Mouse (Mus musculus) thymus, adult 2 months (tissue): ENCODE data around the gene Tfpt.

Experiments
- CTCF ChIP-seq: fragments of 200-500 bp; IDR thresholded peaks from 2 replicates; pipeline ENCODE4 v1.5.1; 2012; ENCODE audit warnings: mild to moderate bottlenecking, control low read depth, low read length, moderate library complexity, borderline replicate concordance; ENCODE audit not compliant: control insufficient read depth, poor library complexity, insufficient read depth; ENCODE audit errors: extremely low read depth
- POLR2A ChIP-seq: fragments of 200-500 bp; IDR thresholded peaks from 2 replicates; pipeline ENCODE4 v1.6.1; 2012; ENCODE audit warnings: mild to moderate bottlenecking, low read length, control low read depth, moderate library complexity; ENCODE audit not compliant: control insufficient read depth, poor library complexity, insufficient read depth; ENCODE audit errors: extremely low read depth

DNA sequence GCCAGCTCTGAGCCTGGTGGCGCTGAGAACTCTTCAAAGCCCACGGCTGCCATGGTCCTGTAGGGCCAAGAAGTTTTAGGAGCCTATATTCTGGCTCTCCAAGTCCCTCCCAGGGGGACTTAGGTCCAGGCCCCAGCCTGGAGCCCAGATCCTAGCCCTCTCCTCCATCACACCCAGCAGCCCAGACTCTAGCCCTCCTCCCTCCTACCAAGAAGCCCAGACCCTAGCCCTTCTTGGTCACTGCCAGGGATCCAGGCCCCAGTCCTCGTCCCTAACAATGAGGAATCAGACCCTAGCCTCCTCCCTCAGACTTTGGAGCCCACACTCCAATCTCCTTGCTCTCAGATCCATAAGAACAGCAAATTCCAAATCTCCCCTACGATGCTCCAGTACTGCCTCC, 699 bp downstream of the Tfpt start:
- TF ChIP-seq CTCF (no peak), POLR2A (no peak)
